Mouse (Mus musculus) heart, adult 2 months (tissue): ENCODE results near the gene Tenm4.

Experiments used
- EP300 ChIP-seq: fragments of 200-500 bp; IDR thresholded peaks from 2 replicates; pipeline ENCODE4 v1.6.1; 2011; ENCODE audit warnings: low read depth, low read length, control low read depth; ENCODE audit not compliant: insufficient read depth
- POLR2A ChIP-seq: fragments of 200-500 bp; IDR thresholded peaks from 2 replicates; pipeline ENCODE4 v1.6.1; 2011; ENCODE audit warnings: mild to moderate bottlenecking, low read depth, low read length, control low read depth; ENCODE audit not compliant: insufficient read depth

- no peak for TF ChIP-seq POLR2A
- TF ChIP-seq EP300 = no peak
Observed at GRCm38 (mm10) chr7:96869079-96869810, 698.2 kb downstream of the Tenm4 start.
